Mouse (Mus musculus): ENCODE data around the gene Ifitm2. TPM values are rescaled to one million over a fixed set of nuclear protein-coding genes. Genes with fewer than 3 reads are reported as not detected.

Ifitm2 gene
- polyA plus RNA-seq, 1 experiment from 2014 or later: 147 TPM

- no peak within 1 kb of the TSS for H3K4me3 ChIP-seq
- no peak for ATAC-seq
- H3K4me2 ChIP-seq: no peak within 1 kb of the TSS
- H3K36me3 ChIP-seq (ENCODE audit: poor library complexity, severe bottlenecking): peaks cover 17% of the 10 kb centered on the region; the same call in 1 of the 2 replicates
- peaks cover 18% of the 10 kb centered on the region for H3K4me1 ChIP-seq
- no peaks in the 10 kb centered on the region for H3K9me3 ChIP-seq (replicated peaks)
- WGBS: 73% methylated on average over 16 of the region's 16 CpGs
- H3K27ac ChIP-seq: no peak within 1 kb of the TSS
- H3K27me3 ChIP-seq: no peaks in the 10 kb centered on the region
- no peak within 1 kb of the TSS for H3K9ac ChIP-seq
These were observed 5.8 kb downstream of the Ifitm2 start, which contains the start of gene Ifitm5 for GRCm38 (mm10) chr7:140949824-140950530. Gene Ifitm5, minus strand, starts transcription at chr7:140950291.

- H3K36me3 ChIP-seq (ENCODE audit: poor library complexity, severe bottlenecking): peaks cover 19% of the 10 kb centered on the region; the same call in 1 of the 2 replicates
- no peak overlapping the region for H3K9ac ChIP-seq
- H3K4me2 ChIP-seq: no peak overlapping the region
- no peak for ATAC-seq
- 87% methylated on average over 6 of the region's 6 CpGs for WGBS
- H3K27me3 ChIP-seq: no peaks in the 10 kb centered on the region
- H3K27ac ChIP-seq: no peak overlapping the region
- H3K4me3 ChIP-seq: no peak overlapping the region
- no peaks in the 10 kb centered on the region for H3K9me3 ChIP-seq (replicated peaks)
- H3K4me1 ChIP-seq: peaks cover 12% of the 10 kb centered on the region
These were observed 6.5 kb downstream of the Ifitm2 start for GRCm38 (mm10) chr7:140949255-140949654.

GRCm38 (mm10) chr7:140948161-140948560 lies 7.6 kb downstream of the Ifitm2 start:
- peaks cover 19% of the 10 kb centered on the region; the same call in 1 of the 2 replicates for H3K36me3 ChIP-seq (ENCODE audit: poor library complexity, severe bottlenecking)
- H3K4me3 ChIP-seq: no peak overlapping the region
- peaks cover 10% of the 10 kb centered on the region for H3K4me1 ChIP-seq
- H3K27ac ChIP-seq: no peak overlapping the region
- H3K4me2 ChIP-seq: no peak overlapping the region
- no peak overlapping the region for H3K9ac ChIP-seq
- no peaks in the 10 kb centered on the region for H3K27me3 ChIP-seq
- no peak for ATAC-seq
- 89% methylated on average over 8 of the region's 8 CpGs for WGBS
- H3K9me3 ChIP-seq (replicated peaks): no peaks in the 10 kb centered on the region

GRCm38 (mm10) chr7:140946980-140947379 lies 8.8 kb downstream of the Ifitm2 start:
- Histone ChIP-seq H3K4me1 (peaks cover 15% of the 10 kb centered on the region), H3K36me3 (ENCODE audit: poor library complexity, severe bottlenecking) (peaks cover 19% of the 10 kb centered on the region; the same call in 1 of the 2 replicates), H3K27ac (no peak overlapping the region), H3K27me3 (no peaks in the 10 kb centered on the region), H3K4me2 (no peak overlapping the region), H3K9me3 (replicated peaks) (no peaks in the 10 kb centered on the region), H3K9ac (no peak overlapping the region), H3K4me3 (no peak overlapping the region)
- no peak for ATAC-seq
- WGBS: 81% methylated on average over 7 of the region's 7 CpGs

GRCm38 (mm10) chr7:140946311-140946710 lies 9.5 kb downstream of the Ifitm2 start:
- no peaks in the 10 kb centered on the region for H3K9me3 ChIP-seq (replicated peaks)
- no peak overlapping the region for H3K4me3 ChIP-seq
- H3K9ac ChIP-seq: no peak overlapping the region
- WGBS: 92% methylated on average over 10 of the region's 10 CpGs
- H3K27me3 ChIP-seq: no peaks in the 10 kb centered on the region
- H3K27ac ChIP-seq: no peak overlapping the region
- H3K36me3 ChIP-seq (ENCODE audit: poor library complexity, severe bottlenecking): peaks cover 19% of the 10 kb centered on the region; the same call in 1 of the 2 replicates
- no peak overlapping the region for H3K4me2 ChIP-seq
- ATAC-seq: no peak
- peaks cover 20% of the 10 kb centered on the region for H3K4me1 ChIP-seq

- H3K27ac ChIP-seq: no peak overlapping the region
- no peaks in the 10 kb centered on the region for H3K27me3 ChIP-seq
These were observed 10.5 kb downstream of the Ifitm2 start for GRCm38 (mm10) chr7:140945247-140945646.

GRCm38 (mm10) chr7:140944236-140944635 lies 11.6 kb downstream of the Ifitm2 start:
- peaks cover 22% of the 10 kb centered on the region for H3K4me1 ChIP-seq
- H3K4me3 ChIP-seq: no peak overlapping the region
- H3K27ac ChIP-seq: no peak overlapping the region
- 92% methylated on average over 7 of the region's 7 CpGs for WGBS
- H3K27me3 ChIP-seq: 0 out of 2 replicates have a peak, but pooled peaks cover 3% of the 10 kb centered on the region
- ATAC-seq: no peak
- no peak overlapping the region for H3K4me2 ChIP-seq
- H3K36me3 ChIP-seq (ENCODE audit: poor library complexity, severe bottlenecking): peaks cover 19% of the 10 kb centered on the region; the same call in 1 of the 2 replicates
- H3K9ac ChIP-seq: no peak overlapping the region
- H3K9me3 ChIP-seq (replicated peaks): no peaks in the 10 kb centered on the region

More at GRCm38 (mm10) chr7:140945247-140945646, 10.5 kb downstream of the Ifitm2 start:
- H3K4me3 ChIP-seq: no peak overlapping the region
- H3K4me2 ChIP-seq: no peak overlapping the region
- ATAC-seq: no peak
- peaks cover 19% of the 10 kb centered on the region; the same call in 1 of the 2 replicates for H3K36me3 ChIP-seq (ENCODE audit: poor library complexity, severe bottlenecking)
- H3K4me1 ChIP-seq: peaks cover 15% of the 10 kb centered on the region
- 91% methylated on average over 5 of the region's 5 CpGs for WGBS
- H3K9ac ChIP-seq: no peak overlapping the region
- no peaks in the 10 kb centered on the region for H3K9me3 ChIP-seq (replicated peaks)

- H3K4me2 ChIP-seq: no peak overlapping the region
- no peak overlapping the region for H3K9ac ChIP-seq
- 0 out of 2 replicates have a peak, but pooled peaks cover 7% of the 10 kb centered on the region for H3K27me3 ChIP-seq
- no peak for ATAC-seq
- peaks cover 13% of the 10 kb centered on the region; the same call in 1 of the 2 replicates for H3K36me3 ChIP-seq (ENCODE audit: poor library complexity, severe bottlenecking)
- H3K4me1 ChIP-seq: peaks cover 25% of the 10 kb centered on the region
- H3K27ac ChIP-seq: no peak overlapping the region
- H3K9me3 ChIP-seq (replicated peaks): no peaks in the 10 kb centered on the region
- WGBS: 98% methylated on average over 4 of the region's 4 CpGs
- H3K4me3 ChIP-seq: no peak overlapping the region
These were observed 12.4 kb downstream of the Ifitm2 start for GRCm38 (mm10) chr7:140943356-140943755.

GRCm38 (mm10) chr7:140942811-140943210 lies 13.0 kb downstream of the Ifitm2 start:
- H3K4me2 ChIP-seq: no peak overlapping the region
- no peak overlapping the region for H3K4me3 ChIP-seq
- H3K4me1 ChIP-seq: peaks cover 25% of the 10 kb centered on the region
- WGBS: 94% methylated on average over 10 of the region's 10 CpGs
- peaks cover 13% of the 10 kb centered on the region; the same call in 1 of the 2 replicates for H3K36me3 ChIP-seq (ENCODE audit: poor library complexity, severe bottlenecking)
- 0 out of 2 replicates have a peak, but pooled peaks cover 7% of the 10 kb centered on the region for H3K27me3 ChIP-seq
- no peak for ATAC-seq
- H3K9ac ChIP-seq: no peak overlapping the region
- H3K27ac ChIP-seq: no peak overlapping the region
- no peaks in the 10 kb centered on the region for H3K9me3 ChIP-seq (replicated peaks)

GRCm38 (mm10) chr7:140942341-140942740 lies 13.4 kb downstream of the Ifitm2 start:
- Histone ChIP-seq H3K27ac (no peak overlapping the region), H3K9ac (peak overlapping the region; percentile 70), H3K4me2 (peak overlapping the region; percentile 63), H3K9me3 (replicated peaks) (no peaks in the 10 kb centered on the region), H3K36me3 (ENCODE audit: poor library complexity, severe bottlenecking) (peaks cover 13% of the 10 kb centered on the region; the same call in 1 of the 2 replicates), H3K4me3 (peak overlapping the region; percentile 48), H3K4me1 (peaks cover 25% of the 10 kb centered on the region), H3K27me3 (0 out of 2 replicates have a peak, but pooled peaks cover 7% of the 10 kb centered on the region)
- 64% methylated on average over 9 of the region's 9 CpGs for WGBS
- ATAC-seq: peak; percentile 12; the same call in 1 of the 2 replicates

GRCm38 (mm10) chr7:140941222-140942051 lies 14.3 kb downstream of the Ifitm2 start, which contains the start of gene Pgghg:
Gene Pgghg, plus strand, starts transcription at chr7:140941391.
- peak within 1 kb of the TSS; percentile 48 for H3K4me3 ChIP-seq
- ATAC-seq: peak; percentile 96
- H3K27me3 ChIP-seq: peaks cover 10% of the 10 kb centered on the region; the same call in 1 of the 2 replicates
- no peaks in the 10 kb centered on the region for H3K9me3 ChIP-seq (replicated peaks)
- H3K9ac ChIP-seq: peak within 1 kb of the TSS; percentile 70
- WGBS: 4% methylated on average over 33 of the region's 33 CpGs
- H3K4me2 ChIP-seq: peak within 1 kb of the TSS; percentile 63
- peaks cover 11% of the 10 kb centered on the region; the same call in 1 of the 2 replicates for H3K36me3 ChIP-seq (ENCODE audit: poor library complexity, severe bottlenecking)
- H3K4me1 ChIP-seq: peaks cover 25% of the 10 kb centered on the region
- no peak within 1 kb of the TSS for H3K27ac ChIP-seq
